Mouse (Mus musculus) kidney, postnatal 0 days (tissue): ENCODE results near the gene Spag9. TPM values are rescaled to one million over a fixed set of nuclear protein-coding genes. Genes with fewer than 3 reads are reported as not detected.
A peak's percentile ranks its signal among the peaks of the same experiment; 100 is the strongest.
"Not testable (repeated sequence)": the region's sequence is repeated elsewhere in the genome, so short reads cannot be mapped to it uniquely, and the experiment has no call there.

ENCODE experiments used
- ATAC-seq: fragments of 200-750 bp; cut with Nextera tagmentation; replicated peaks from 2 replicates; pipeline ENCODE4 v1.8.0; 2017; ENCODE audit warnings: low read depth, moderate number of reproducible peaks, moderate TSS enrichment, moderate library complexity; ENCODE audit not compliant: low FRiP score
- DNase-seq: peaks from one replicate; pipeline ENCODE4 v3.0.0-alpha.2; 2016; ENCODE audit warnings: low spot score
- H3K27ac ChIP-seq: fragments of 300-500 bp; sonication (generic); 2 replicates; pipeline ENCODE4 v1.5.1; 2014; ENCODE audit warnings: mild to moderate bottlenecking
- H3K27me3 ChIP-seq: fragments of 300-500 bp; sonication (generic); 2 replicates; pipeline ENCODE4 v1.6.1; 2014; ENCODE audit warnings: low read length, mixed read lengths; ENCODE audit not compliant: insufficient read depth
- H3K36me3 ChIP-seq: fragments of 300-500 bp; sonication (generic); 2 replicates; pipeline ENCODE4 v1.6.1; 2014; ENCODE audit warnings: low read length, mixed read lengths; ENCODE audit not compliant: insufficient read depth
- H3K4me1 ChIP-seq: fragments of 300-500 bp; sonication (generic); replicated peaks from 2 replicates; pipeline ENCODE4 v1.6.1; 2014; ENCODE audit warnings: antibody characterized with exemption, low read length, mixed read lengths; ENCODE audit not compliant: insufficient read depth
- H3K4me2 ChIP-seq: fragments of 300-500 bp; sonication (generic); 2 replicates; pipeline ENCODE4 v1.6.1; 2014; ENCODE audit warnings: mild to moderate bottlenecking, low read length, moderate library complexity, mixed read lengths
- H3K4me3 ChIP-seq: fragments of 300-500 bp; sonication (generic); replicated peaks from 2 replicates; pipeline ENCODE4 v1.5.1; 2014; ENCODE audit warnings: low read depth, low read length
- H3K9ac ChIP-seq: fragments of 300-500 bp; sonication (generic); 2 replicates; pipeline ENCODE4 v1.6.1; 2014; ENCODE audit warnings: low read depth, low read length
- H3K9me3 ChIP-seq: fragments of 300-500 bp; sonication (generic); replicated peaks from 2 replicates; pipeline ENCODE4 v1.6.1; 2016; ENCODE audit warnings: low read length, inconsistent platforms, mixed read lengths
- CTCF ChIP-seq: IDR thresholded peaks from 2 replicates; pipeline ENCODE4 v1.5.1; 2016; ENCODE audit warnings: antibody characterized with exemption, low read depth, mild to moderate bottlenecking, moderate library complexity
- WGBS: fragments of 180-500 bp; shearing (Covaris S2); extraction: QIAGEN DNeasy Blood & Tissue Kit; methylation state at CpG from one replicate; pipeline ENCODE4 v1.1.7; 2014; 5-methylcytosine and 5-hydroxymethylcytosine counted together
- polyA plus RNA-seq: library from polyadenylated mRNA; unstranded; fragments of >200 nt; fragmentation: Nextera tagmentation; extraction: Ambion mirVana; gene quantifications from 2 replicates; pipeline ENCODE4 v1.2.1, GENCODE M21; 2015

Spag9 gene
- polyA plus RNA-seq, 1 experiment from 2014 or later, result 59.8 TPM

- Histone ChIP-seq H3K9me3 (no peaks in the 10 kb centered on the region), H3K27ac (no peak overlapping the region), H3K9ac (no peak overlapping the region), H3K4me2 (no peak overlapping the region), H3K4me3 (no peak overlapping the region), H3K27me3 (no peaks in the 10 kb centered on the region), H3K36me3 (no peaks in the 10 kb centered on the region), H3K4me1 (no peaks in the 10 kb centered on the region)
- TF ChIP-seq CTCF, result peak; percentile 67
- DNase-seq (peak; percentile 71), ATAC-seq (no peak)
- WGBS, result 40% methylated on average over 2 of the region's 2 CpGs
These were observed 40.1 kb downstream of the Spag9 start for GRCm38 (mm10) chr11:94035974-94036373.

GRCm38 (mm10) chr11:94041475-94041874 is 45.6 kb downstream of the Spag9 start:
- H3K4me1 ChIP-seq, result no peaks in the 10 kb centered on the region
- no peak overlapping the region for H3K4me2 ChIP-seq
- H3K9me3 ChIP-seq, result no peaks in the 10 kb centered on the region
- TF ChIP-seq CTCF, result no peak
- H3K27me3 ChIP-seq, result no peaks in the 10 kb centered on the region
- no peak overlapping the region for H3K4me3 ChIP-seq
- no peak for ATAC-seq
- no peak overlapping the region for H3K9ac ChIP-seq
- WGBS, result 81% methylated on average over 1 of the region's 1 CpGs
- DNase-seq, result no peak
- no peaks in the 10 kb centered on the region for H3K36me3 ChIP-seq
- H3K27ac ChIP-seq, result no peak overlapping the region

- not testable (repeated sequence) for H3K4me2 ChIP-seq, H3K4me1 ChIP-seq, H3K4me3 ChIP-seq, H3K27ac ChIP-seq, H3K36me3 ChIP-seq, H3K27me3 ChIP-seq, ATAC-seq, H3K9ac ChIP-seq, DNase-seq, H3K9me3 ChIP-seq
- 78% methylated on average over 1 of the region's 1 CpGs for WGBS
These were observed 46.4 kb downstream of the Spag9 start for GRCm38 (mm10) chr11:94042301-94042700.

GRCm38 (mm10) chr11:94043998-94044985 is 48.4 kb downstream of the Spag9 start:
- TF ChIP-seq CTCF, result no peak

GRCm38 (mm10) chr11:94045016-94045415 is 49.1 kb downstream of the Spag9 start:
- Histone ChIP-seq H3K4me3 (0 out of 2 replicates have a peak overlapping the region, but pooled peaks have one; percentile 4), H3K4me1 (no peaks in the 10 kb centered on the region), H3K27me3 (no peaks in the 10 kb centered on the region), H3K27ac (no peak overlapping the region), H3K4me2 (peak overlapping the region; percentile 65), H3K36me3 (0 out of 2 replicates have a peak, but pooled peaks cover 9% of the 10 kb centered on the region), H3K9me3 (no peaks in the 10 kb centered on the region), H3K9ac (no peak overlapping the region)
- no peak for TF ChIP-seq CTCF
- DNase-seq, result peak; percentile 32
- ATAC-seq, result no peak
- WGBS, result 16% methylated on average over 4 of the region's 4 CpGs

More at GRCm38 (mm10) chr11:94043998-94044985, 48.4 kb downstream of the Spag9 start:
- peak overlapping the region; percentile 49 for H3K9ac ChIP-seq
- DNase-seq (peak; percentile 96), ATAC-seq (peak; percentile 98)
- H3K27ac ChIP-seq, result peak overlapping the region; percentile 67
- no peaks in the 10 kb centered on the region for H3K27me3 ChIP-seq
- peak overlapping the region; percentile 44 for H3K4me3 ChIP-seq
- H3K4me2 ChIP-seq, result peak overlapping the region; percentile 65
- H3K9me3 ChIP-seq, result no peaks in the 10 kb centered on the region
- no peaks in the 10 kb centered on the region for H3K4me1 ChIP-seq
- 5% methylated on average over 22 of the region's 22 CpGs for WGBS
- 0 out of 2 replicates have a peak, but pooled peaks cover 4% of the 10 kb centered on the region for H3K36me3 ChIP-seq

- no peak for DNase-seq
- WGBS, result 71% methylated on average over 2 of the region's 2 CpGs
These were observed 51.4 kb downstream of the Spag9 start for GRCm38 (mm10) chr11:94047288-94047687.

More at GRCm38 (mm10) chr11:94047288-94047687, 51.4 kb downstream of the Spag9 start:
- Histone ChIP-seq H3K4me2 (no peak overlapping the region), H3K4me3 (no peak overlapping the region), H3K9ac (no peak overlapping the region), H3K27ac (no peak overlapping the region), H3K4me1 (no peaks in the 10 kb centered on the region), H3K36me3 (peaks cover 9% of the 10 kb centered on the region; the same call in 1 of the 2 replicates), H3K27me3 (no peaks in the 10 kb centered on the region), H3K9me3 (no peaks in the 10 kb centered on the region)
- TF ChIP-seq CTCF, result no peak
- ATAC-seq, result no peak
